Mouse (Mus musculus) v-Abl transformed pro-B cells (cell line): ENCODE results near the gene Mettl6.

Experiments used
- in situ Hi-C, 2 experiments: fragments of 400-800 bp; cut with MboI; formaldehyde crosslinking; loops; one replicate each; pipeline ENCODE4 v1.15.1; 2025; ENCODE audit not compliant: unreplicated experiment in 2 of 2

Gene Mettl6

DNA sequence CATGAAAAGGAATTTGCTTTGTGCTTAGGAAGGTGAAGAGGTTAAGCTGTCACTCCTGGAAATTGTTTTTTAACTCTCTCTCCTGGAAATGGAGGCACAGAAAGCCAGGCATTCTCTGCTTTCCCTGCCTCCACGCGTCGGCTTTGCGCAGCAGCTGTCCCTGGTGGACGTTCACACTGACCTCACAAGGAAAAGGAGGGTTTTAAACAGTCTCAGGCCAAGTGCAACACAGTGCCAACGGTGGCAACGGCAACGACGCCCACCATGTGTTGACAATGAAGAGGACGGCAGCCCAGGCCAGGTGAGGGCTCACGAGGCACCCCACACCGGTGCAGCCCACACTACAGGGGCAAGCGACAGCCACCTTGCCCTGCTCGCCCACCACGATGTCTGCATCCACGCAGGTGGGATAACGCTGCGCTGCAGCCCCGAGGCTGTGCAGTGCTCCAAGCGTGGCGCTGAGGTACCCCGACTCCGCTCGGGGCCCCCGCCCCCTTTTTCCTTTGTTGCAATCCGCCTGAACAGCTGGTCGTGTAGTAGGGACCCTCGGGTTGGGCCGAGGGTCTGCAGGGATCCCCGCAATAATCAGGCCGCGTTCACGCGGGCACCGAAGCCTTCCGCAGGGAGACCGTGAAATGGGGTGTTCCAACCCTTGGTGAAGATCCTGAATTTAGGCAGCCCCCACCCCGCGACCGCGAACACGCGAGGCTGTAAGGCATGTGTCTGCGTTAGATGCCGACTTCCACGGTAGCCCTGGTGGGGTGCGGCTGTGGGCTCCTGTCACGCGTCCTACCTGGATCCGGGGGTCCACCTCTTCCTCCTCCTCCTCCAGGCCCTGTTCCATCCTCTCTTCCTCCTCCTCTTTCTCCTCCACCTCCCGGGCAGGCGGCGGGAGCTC lies 59.6 kb downstream of the Mettl6 start:
- in situ Hi-C loops = loop anchor here (5.0 kb wide), 1 partner anchor 48 kb away; no protein-coding TSS in a partner anchor

DNA sequence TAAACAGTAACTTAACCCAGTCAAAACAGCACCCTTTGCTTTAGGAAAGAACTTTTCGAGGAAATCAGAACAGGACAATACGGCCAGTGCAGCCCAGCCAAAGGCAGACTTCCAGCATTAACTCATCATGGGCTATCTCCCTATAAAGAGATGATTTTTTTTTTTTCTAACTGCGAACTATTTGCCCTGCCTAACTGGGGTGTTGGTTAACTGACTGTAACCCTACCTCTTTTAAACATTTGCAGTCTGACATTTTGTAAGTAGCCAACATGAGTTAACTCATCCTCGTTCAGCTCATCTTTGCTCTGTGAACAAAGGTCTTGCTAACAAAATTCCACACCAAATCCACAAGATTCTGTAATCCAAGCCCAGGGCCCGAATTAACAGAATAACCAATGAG lies 60.4 kb downstream of the Mettl6 start:
- in situ Hi-C loops = no loop called here

DNA sequence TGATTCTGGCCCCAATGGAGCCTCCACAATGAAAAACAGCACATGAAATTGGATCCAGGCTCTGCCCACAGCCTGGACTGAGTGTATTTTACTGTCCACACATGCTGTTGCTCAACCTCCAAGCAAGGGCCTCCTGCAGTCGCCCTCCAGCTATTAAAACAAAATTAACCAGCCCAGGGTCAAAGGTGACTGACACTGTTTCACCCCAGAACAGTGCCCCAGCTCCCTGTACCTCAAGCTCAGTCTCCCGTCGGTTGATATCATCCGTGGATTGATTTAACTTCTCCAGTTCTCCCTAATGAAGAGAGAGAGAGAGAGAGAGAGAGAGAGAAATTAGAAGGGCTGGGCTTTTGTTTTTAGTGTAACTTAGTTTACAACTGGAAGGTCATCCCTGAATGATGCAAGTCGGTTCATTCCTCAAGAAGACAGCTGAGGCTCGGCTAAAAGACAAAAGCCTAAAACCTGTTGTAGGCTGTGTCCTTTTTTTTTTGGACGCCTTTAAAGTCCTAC lies 60.9 kb downstream of the Mettl6 start:
- in situ Hi-C loops = no loop called here

DNA sequence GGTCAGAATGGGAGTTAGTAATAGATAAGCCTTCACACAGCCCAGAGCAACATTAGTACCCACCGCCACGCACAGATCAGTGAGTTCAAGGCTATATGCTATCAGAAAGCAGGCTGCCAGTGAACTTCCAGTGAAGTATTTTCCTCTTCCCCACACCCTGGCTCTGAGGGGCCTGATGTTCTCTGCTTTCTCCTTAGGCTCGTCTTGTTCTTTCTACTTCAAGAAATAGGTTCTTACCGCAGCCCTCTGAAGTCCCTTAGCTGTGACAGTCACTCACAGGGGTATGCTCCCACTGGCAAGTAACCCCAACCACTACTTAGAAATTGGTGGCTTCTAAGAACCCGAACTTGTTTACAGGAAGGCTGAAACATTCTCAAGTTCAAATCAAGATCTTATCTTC lies 61.7 kb downstream of the Mettl6 start:
- in situ Hi-C loops = no loop called here

DNA sequence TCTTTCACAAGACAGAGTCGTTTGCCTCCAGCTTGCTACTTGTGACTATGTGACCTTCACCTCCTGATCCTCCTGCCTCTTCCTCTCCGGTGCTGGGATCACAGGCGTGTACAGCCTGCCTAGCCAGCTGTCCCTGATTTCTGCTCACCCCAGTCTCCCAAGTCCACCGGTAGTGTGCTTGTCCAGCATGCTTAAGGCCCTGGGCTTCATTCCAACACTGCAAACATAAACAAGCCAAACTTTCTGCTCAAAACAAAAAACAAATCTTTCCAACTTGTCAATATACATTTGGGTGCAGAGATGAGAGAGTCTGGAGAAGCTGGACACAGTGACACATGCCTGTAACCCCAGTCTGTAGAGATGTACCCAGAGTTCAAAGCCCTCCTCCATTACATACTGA lies 62.4 kb downstream of the Mettl6 start:
- in situ Hi-C loops = no loop called here

DNA sequence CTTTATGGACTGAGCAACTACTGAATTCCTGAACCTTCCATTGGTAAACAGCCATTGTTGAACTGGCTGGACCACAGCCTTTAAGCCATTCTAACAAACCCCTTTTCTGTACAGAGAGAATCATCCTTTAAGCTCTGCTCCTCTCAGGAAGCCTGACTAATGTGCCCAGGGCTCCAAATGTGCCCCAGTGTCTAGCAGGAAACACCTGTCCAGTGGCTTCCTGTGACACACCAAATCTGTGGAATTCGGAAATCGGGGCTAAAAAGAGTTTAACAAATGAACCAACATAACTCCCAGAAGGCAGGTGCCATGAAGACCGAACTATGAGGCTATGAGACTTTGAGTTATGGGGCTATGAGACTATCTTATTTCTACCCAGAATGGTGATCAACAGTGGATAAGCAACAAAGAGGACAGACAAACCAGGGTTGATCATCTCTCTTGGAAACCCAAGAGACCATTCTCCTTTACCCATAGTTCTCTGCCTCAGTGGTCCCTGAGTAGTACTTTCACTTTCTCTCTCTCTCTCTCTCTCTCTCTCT lies 63.0 kb downstream of the Mettl6 start:
- in situ Hi-C loops = no loop called here

DNA sequence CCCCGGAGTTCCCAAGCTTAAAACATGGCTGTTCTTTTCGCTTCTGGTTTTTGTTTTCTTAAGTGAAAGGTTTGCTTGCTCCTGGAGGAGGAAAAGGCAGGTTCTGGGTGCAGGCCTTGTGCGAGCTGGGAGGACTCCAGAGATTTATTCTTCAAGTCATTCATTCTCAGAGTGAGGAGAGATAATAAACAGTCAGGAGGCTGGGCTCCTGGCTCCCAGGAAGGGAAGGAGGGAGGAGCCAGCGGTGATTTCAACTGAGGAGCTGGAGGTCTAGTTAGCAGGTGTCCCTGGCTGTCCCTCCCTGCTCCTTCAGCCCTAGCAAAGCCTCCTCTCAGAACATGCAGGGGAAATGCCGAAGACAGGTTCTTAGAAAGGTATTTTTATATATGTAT lies 65.8 kb downstream of the Mettl6 start:
- in situ Hi-C loops = no loop called here

DNA sequence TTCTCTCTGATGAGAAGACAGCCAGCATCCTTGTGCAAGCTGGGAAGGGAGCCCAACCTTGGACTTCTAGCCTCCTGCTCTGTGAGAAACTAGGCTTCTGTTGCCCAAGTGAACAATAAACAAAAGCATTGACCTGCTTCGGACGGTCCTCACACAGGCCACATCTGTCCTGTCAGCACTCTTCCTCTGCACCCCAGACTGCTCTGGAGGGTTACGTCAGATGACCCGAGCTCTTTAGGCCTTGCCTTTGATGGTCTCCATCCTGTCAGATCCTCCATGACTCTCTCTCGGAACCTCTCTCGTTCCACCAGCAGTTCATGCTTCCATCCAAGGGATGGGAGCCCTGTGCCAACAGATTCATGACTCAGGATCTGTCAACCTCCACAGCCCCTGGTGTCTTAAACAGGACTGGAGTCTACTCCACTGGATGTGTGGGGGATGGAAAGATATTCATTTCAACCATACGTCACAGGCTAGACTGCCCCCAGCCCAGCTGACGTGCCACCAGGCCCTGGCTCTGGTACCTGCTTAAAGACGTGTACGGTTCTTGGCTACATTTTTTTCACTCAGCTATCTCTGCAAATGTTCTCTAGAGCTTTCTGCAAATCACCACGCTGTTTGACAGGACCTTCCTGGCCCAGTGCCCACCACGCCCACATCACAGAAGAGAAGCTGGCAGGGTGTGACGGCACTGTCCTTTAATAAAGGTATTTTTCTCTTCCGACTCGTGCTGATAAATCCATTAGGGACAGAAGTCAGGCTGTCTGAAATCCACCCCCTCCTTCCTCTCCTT lies 66.4 kb downstream of the Mettl6 start:
- in situ Hi-C loops = no loop called here
